Mouse (Mus musculus) forebrain, postnatal 0 days (tissue): ENCODE results near the gene Pld5. TPM values are rescaled to one million over a fixed set of nuclear protein-coding genes. Genes with fewer than 3 reads are reported as not detected.

Experiments
- ATAC-seq: fragments of 200-750 bp; cut with Nextera tagmentation; 2 replicates; pipeline ENCODE4 v1.8.0; 2017; ENCODE audit warnings: mild to moderate bottlenecking, moderate library complexity
- DNase-seq: peaks from one replicate; pipeline ENCODE4 v3.0.0-alpha.2; 2015
- H3K27ac ChIP-seq: fragments of 300-500 bp; sonication (generic); 2 replicates; pipeline ENCODE4 v1.5.1; 2014; ENCODE audit warnings: low read depth, mild to moderate bottlenecking, antibody characterized with exemption, low read length, moderate library complexity, mixed read lengths
- H3K27me3 ChIP-seq: fragments of 300-500 bp; sonication (generic); 2 replicates; pipeline ENCODE4 v1.6.1; 2014; ENCODE audit warnings: mild to moderate bottlenecking, low read length, mixed read lengths; ENCODE audit not compliant: insufficient read depth
- H3K36me3 ChIP-seq: fragments of 300-500 bp; sonication (generic); 2 replicates; pipeline ENCODE4 v1.6.1; 2014; ENCODE audit warnings: mild to moderate bottlenecking, moderate library complexity; ENCODE audit not compliant: insufficient read depth
- H3K4me1 ChIP-seq: fragments of 300-500 bp; sonication (generic); 2 replicates; pipeline ENCODE4 v1.6.1; 2014; ENCODE audit warnings: antibody characterized with exemption; ENCODE audit not compliant: insufficient read depth
- H3K4me2 ChIP-seq: fragments of 300-500 bp; sonication (generic); 2 replicates; pipeline ENCODE4 v1.6.1; 2014; ENCODE audit warnings: low read depth, mild to moderate bottlenecking, moderate library complexity
- H3K4me3 ChIP-seq: fragments of 300-500 bp; sonication (generic); 2 replicates; pipeline ENCODE4 v1.5.1; 2014; ENCODE audit warnings: low read depth, low read length, mixed read lengths
- H3K9ac ChIP-seq: fragments of 300-500 bp; sonication (generic); 2 replicates; pipeline ENCODE4 v1.6.1; 2014; ENCODE audit warnings: mild to moderate bottlenecking
- H3K9me3 ChIP-seq: fragments of 300-500 bp; sonication (generic); 2 replicates; pipeline ENCODE4 v1.6.1; 2016; ENCODE audit warnings: low read length
- CTCF ChIP-seq: sonication (generic); IDR thresholded peaks from 2 replicates; pipeline ENCODE4 v1.5.1; 2016; ENCODE audit warnings: antibody characterized with exemption, control low read depth, low read depth
- WGBS: fragments of 180-500 bp; shearing (Covaris S2); extraction: QIAGEN DNeasy Blood & Tissue Kit; methylation state at CpG from one replicate; pipeline ENCODE4 v1.1.7; 2014; 5-methylcytosine and 5-hydroxymethylcytosine counted together
- polyA plus RNA-seq: library from polyadenylated mRNA; unstranded; fragments of >200 nt; fragmentation: Nextera tagmentation; extraction: Ambion mirVana; gene quantifications from 2 replicates; pipeline ENCODE4 v1.2.1, GENCODE M21; 2015
- total RNA-seq: library from RNA; depleted of rRNA; stranded (reverse); fragments of >200 nt; gene quantifications from 2 replicates; pipeline ENCODE4 v1.2.3, GENCODE M21; 2014

Pld5 gene
- total and polyA plus RNA-seq, 2 experiments from 2014 or later: 1.7 to 2.9 TPM

DNA sequence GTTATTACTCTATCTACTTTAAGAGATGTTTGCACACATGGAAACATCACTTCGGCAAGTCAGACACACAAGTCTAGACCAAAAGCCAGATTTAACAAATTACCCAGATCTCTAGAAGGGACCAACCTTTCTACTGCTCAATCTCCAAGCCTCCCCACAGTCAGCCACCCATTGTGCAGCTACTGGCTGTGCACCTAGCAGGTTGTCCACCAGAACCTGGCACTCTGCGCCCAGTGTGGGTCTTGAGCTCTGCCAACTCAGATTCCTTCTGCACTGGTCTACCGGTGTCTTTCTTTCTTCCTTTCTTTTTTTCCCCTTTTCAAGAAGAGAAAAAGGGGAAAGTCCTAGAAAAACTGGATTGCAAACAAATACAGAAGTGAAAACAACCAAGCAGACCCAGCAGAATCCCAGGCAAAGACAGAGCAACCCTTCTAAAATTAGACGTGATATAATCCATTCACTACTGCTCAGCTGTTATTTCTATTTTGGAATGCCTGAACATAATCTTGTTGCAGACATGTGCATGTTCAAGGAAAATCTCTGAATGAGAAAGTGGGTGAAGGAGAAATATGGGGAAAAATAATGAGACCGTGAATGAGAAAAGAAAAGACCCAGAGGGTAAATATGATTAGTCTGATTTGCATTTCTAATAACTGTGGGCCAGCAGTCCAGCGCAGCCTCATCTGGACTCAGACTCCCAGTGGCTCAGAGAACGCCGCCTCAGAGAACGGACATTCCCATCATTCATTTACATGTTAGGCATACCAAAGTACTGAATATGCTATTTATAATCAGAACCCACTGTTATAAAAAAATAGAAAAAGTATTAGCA, 27.0 kb downstream of the Pld5 start:
- ATAC-seq (peak; percentile 71), DNase-seq (no peak)
- Histone ChIP-seq H3K4me1 (no peaks in the 10 kb centered on the region), H3K4me2 (peak overlapping the region; percentile 29), H3K4me3 (no peak overlapping the region), H3K36me3 (no peaks in the 10 kb centered on the region), H3K9ac (no peak overlapping the region), H3K9me3 (no peaks in the 10 kb centered on the region), H3K27ac (0 out of 2 replicates have a peak overlapping the region, but pooled peaks have one; percentile 29), H3K27me3 (no peaks in the 10 kb centered on the region)
- TF ChIP-seq CTCF: no peak
- 48% methylated on average over 9 of the region's 9 CpGs for WGBS

- no peaks in the 10 kb centered on the region for H3K36me3 ChIP-seq
- DNase-seq: no peak
- no peak overlapping the region for H3K4me3 ChIP-seq
- no peaks in the 10 kb centered on the region for H3K9me3 ChIP-seq
- no peak for TF ChIP-seq CTCF
- no peaks in the 10 kb centered on the region for H3K4me1 ChIP-seq
- no peak for ATAC-seq
- WGBS: 91% methylated on average over 2 of the region's 2 CpGs
- H3K4me2 ChIP-seq: no peak overlapping the region
- H3K27me3 ChIP-seq: no peaks in the 10 kb centered on the region
- H3K9ac ChIP-seq: no peak overlapping the region
- H3K27ac ChIP-seq: no peak overlapping the region
Measured at GRCm38 (mm10) chr1:176239199-176239598, 35.9 kb downstream of the Pld5 start.

DNA sequence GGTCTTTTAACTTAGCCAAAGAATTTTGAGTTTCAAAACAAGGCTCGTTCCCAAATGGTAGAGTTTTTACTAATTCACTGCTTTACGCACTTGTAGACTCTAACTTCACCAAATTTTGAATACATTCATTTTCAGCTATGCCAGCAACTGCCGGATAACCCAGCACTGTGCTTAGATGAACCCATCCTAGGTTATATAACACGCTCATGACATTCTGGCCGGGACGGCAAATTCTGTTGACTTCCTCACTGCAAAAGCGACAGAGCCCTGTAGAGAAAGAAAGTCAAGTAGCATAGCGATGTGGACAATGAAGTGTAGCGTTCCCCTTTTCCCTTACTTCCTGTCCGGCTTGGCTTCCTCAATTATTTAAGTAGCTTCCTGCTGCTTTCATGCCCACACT, 51.3 kb downstream of the Pld5 start:
- WGBS: 74% methylated on average over 10 of the region's 10 CpGs
- no peak overlapping the region for H3K27ac ChIP-seq
- ATAC-seq: 0 out of 2 replicates have a peak, but pooled peaks have one; percentile 43
- no peak for DNase-seq
- H3K27me3 ChIP-seq: 0 out of 2 replicates have a peak, but pooled peaks cover 4% of the 10 kb centered on the region
- H3K9ac ChIP-seq: no peak overlapping the region
- TF ChIP-seq CTCF: no peak
- H3K36me3 ChIP-seq: no peaks in the 10 kb centered on the region
- no peak overlapping the region for H3K4me3 ChIP-seq
- H3K4me2 ChIP-seq: no peak overlapping the region
- H3K9me3 ChIP-seq: no peaks in the 10 kb centered on the region
- H3K4me1 ChIP-seq: no peaks in the 10 kb centered on the region; the same call in 1 of the 2 replicates

DNA sequence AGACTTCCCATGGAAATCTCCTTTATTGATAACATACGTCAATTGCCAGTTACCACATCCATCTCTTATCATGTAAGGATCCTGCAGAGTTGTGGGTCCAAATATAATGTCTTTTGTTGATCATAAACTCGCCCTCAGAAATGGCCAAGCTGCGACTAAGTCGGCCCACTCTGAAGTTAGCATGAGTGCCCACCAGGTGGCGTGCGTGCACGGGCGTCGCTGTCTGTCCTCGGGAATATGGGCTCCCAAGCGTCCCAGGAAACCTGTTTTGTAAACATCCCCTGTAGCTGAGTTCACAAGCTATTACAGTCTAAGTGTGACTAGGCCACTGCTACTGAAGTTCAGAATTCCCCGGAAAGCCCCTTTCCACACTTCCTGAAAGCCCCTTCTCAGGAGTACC, 51.9 kb downstream of the Pld5 start:
- 7% methylated on average over 12 of the region's 12 CpGs for WGBS
- Histone ChIP-seq H3K4me1 (no peaks in the 10 kb centered on the region; the same call in 1 of the 2 replicates), H3K4me2 (no peak overlapping the region), H3K9me3 (no peaks in the 10 kb centered on the region), H3K36me3 (no peaks in the 10 kb centered on the region), H3K27ac (no peak overlapping the region), H3K27me3 (0 out of 2 replicates have a peak, but pooled peaks cover 4% of the 10 kb centered on the region), H3K4me3 (no peak overlapping the region), H3K9ac (no peak overlapping the region)
- peak; percentile 91 for TF ChIP-seq CTCF
- ATAC-seq: peak; percentile 77
- DNase-seq: peak; percentile 77

GRCm38 (mm10) chr1:176218217-176218616, 56.9 kb downstream of the Pld5 start:
- no peaks in the 10 kb centered on the region for H3K36me3 ChIP-seq
- H3K9me3 ChIP-seq: no peaks in the 10 kb centered on the region
- H3K4me1 ChIP-seq: peaks cover 6% of the 10 kb centered on the region; the same call in 1 of the 2 replicates
- no peak overlapping the region for H3K4me3 ChIP-seq
- H3K27ac ChIP-seq: no peak overlapping the region
- WGBS: 93% methylated on average over 5 of the region's 5 CpGs
- no peak overlapping the region for H3K9ac ChIP-seq
- no peak for DNase-seq
- no peaks in the 10 kb centered on the region for H3K27me3 ChIP-seq
- peak; percentile 33 for TF ChIP-seq CTCF
- no peak for ATAC-seq
- no peak overlapping the region for H3K4me2 ChIP-seq

- H3K4me2 ChIP-seq: peak overlapping the region; percentile 51
- peak; percentile 47 for DNase-seq
- peak; percentile 51 for ATAC-seq
- no peaks in the 10 kb centered on the region for H3K27me3 ChIP-seq
- H3K27ac ChIP-seq: no peak overlapping the region
- H3K9ac ChIP-seq: peak overlapping the region; percentile 18; the same call in 1 of the 2 replicates
- no peak overlapping the region for H3K4me3 ChIP-seq
- no peaks in the 10 kb centered on the region for H3K9me3 ChIP-seq
- WGBS: 18% methylated on average over 17 of the region's 17 CpGs
- H3K36me3 ChIP-seq: no peaks in the 10 kb centered on the region
- TF ChIP-seq CTCF: no peak
- H3K4me1 ChIP-seq: 0 out of 2 replicates have a peak, but pooled peaks cover 6% of the 10 kb centered on the region
Measured at GRCm38 (mm10) chr1:176213645-176214221, 61.4 kb downstream of the Pld5 start.
